Mouse (Mus musculus) small intestine, adult 2 months (tissue): ENCODE data around the gene AY358078. TPM values are rescaled to one million over a fixed set of nuclear protein-coding genes. Genes with fewer than 3 reads are reported as not detected.
"Not testable (repeated sequence)": the region's sequence is repeated elsewhere in the genome, so short reads cannot be mapped to it uniquely, and the experiment has no call there.

Experiments
- H3K27ac ChIP-seq: fragments of 200-500 bp; 2 replicates; pipeline ENCODE4 v1.5.1; 2012; ENCODE audit warnings: low read depth, low read length, control low read depth, inconsistent platforms; ENCODE audit not compliant: insufficient read depth
- H3K27me3 ChIP-seq: fragments of 200-500 bp; 2 replicates; pipeline ENCODE4 v1.6.1; 2012; ENCODE audit warnings: mild to moderate bottlenecking, moderate library complexity, low read length, inconsistent platforms; ENCODE audit not compliant: control insufficient read depth, insufficient read depth
- H3K36me3 ChIP-seq: fragments of 200-500 bp; 2 replicates; pipeline ENCODE4 v1.6.1; 2012; ENCODE audit warnings: mild to moderate bottlenecking, low read length, control low read depth, inconsistent platforms; ENCODE audit not compliant: control insufficient read depth, insufficient read depth
- H3K4me1 ChIP-seq: fragments of 200-500 bp; 2 replicates; pipeline ENCODE4 v1.6.1; 2012; ENCODE audit warnings: low read length, inconsistent platforms, mixed read lengths; ENCODE audit not compliant: control insufficient read depth, insufficient read depth, insufficient read length
- H3K4me3 ChIP-seq: fragments of 200-500 bp; 2 replicates; pipeline ENCODE4 v1.5.1; 2012; ENCODE audit warnings: low read depth, mild to moderate bottlenecking, control low read depth, inconsistent platforms, low read length, moderate library complexity
- CTCF ChIP-seq: fragments of 200-500 bp; IDR thresholded peaks from 2 replicates; pipeline ENCODE4 v1.5.1; 2012; ENCODE audit warnings: low read depth, mild to moderate bottlenecking, control low read depth, inconsistent platforms, low read length, moderate library complexity, mixed read lengths; ENCODE audit not compliant: insufficient replicate concordance, insufficient read length; ENCODE audit errors: extremely low read depth
- POLR2A ChIP-seq: fragments of 200-500 bp; IDR thresholded peaks from 2 replicates; pipeline ENCODE4 v1.6.1; 2012; ENCODE audit warnings: low read depth, mild to moderate bottlenecking, control low read depth, inconsistent platforms, low read length, moderate library complexity
- WGBS: fragments of 180-500 bp; shearing (Covaris S2); methylation state at CpG from one replicate; pipeline ENCODE4 v1.1.7; 2018; 5-methylcytosine and 5-hydroxymethylcytosine counted together
- polyA plus RNA-seq: library from polyadenylated mRNA; depleted of rRNA; stranded (reverse); fragments of >200 nt; gene quantifications from 2 replicates; pipeline ENCODE4 v1.2.3, GENCODE M21; 2012; rRNA removed

AY358078 gene
- polyA plus RNA-seq, 1 experiment = 0.13 TPM

DNA sequence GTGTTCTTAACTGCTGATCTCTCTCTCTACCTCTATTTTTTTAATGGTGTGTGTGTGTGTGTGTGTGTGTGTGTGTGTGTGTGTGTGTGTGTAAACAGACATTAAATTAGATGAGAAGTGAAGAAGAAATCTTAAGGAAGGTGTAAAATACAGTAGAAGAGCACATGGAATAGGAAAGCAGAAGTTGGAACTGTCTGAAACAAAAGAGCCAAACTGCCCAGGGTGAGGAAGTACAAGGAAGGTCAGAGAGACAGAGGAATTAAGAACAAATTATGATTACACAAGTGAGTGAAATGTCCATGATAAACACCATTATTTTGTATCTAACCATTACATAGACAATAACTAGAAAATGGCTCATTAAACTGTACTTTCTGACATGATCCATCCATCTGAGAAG is 44.0 kb downstream of the AY358078 start:
- no peak for TF ChIP-seq POLR2A
- Histone ChIP-seq H3K36me3 (no peaks in the 10 kb centered on the region), H3K27ac (no peak overlapping the region), H3K4me1 (no peaks in the 10 kb centered on the region), H3K4me3 (no peak overlapping the region), H3K27me3 (peaks cover 3% of the 10 kb centered on the region)

DNA sequence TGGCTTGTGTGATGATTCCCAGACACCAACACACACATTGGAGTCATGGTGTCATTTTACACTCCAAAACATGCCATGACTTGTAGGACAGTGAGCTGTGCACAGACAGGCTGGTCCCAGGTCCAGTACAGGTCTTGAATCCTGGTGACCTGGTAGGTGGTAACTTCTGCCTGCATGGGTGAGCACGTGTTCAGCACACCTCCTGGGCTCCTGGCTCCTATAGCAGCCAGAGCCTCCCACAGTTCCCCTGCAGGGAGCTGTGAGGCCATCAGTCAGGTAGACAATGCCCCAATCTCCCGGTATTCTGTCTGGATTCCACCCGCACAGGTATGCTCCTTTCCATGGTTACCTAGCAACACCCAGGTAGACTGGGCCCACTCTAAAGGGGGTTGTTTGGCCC is 46.7 kb downstream of the AY358078 start:
- TF ChIP-seq POLR2A = no peak
- TF ChIP-seq CTCF = no peak
- H3K36me3 ChIP-seq = no peaks in the 10 kb centered on the region
- peaks cover 3% of the 10 kb centered on the region for H3K27me3 ChIP-seq
- no peak overlapping the region for H3K27ac ChIP-seq
- WGBS = 35% methylated on average over 3 of the region's 3 CpGs
- H3K4me1 ChIP-seq = no peaks in the 10 kb centered on the region
- no peak overlapping the region for H3K4me3 ChIP-seq

DNA sequence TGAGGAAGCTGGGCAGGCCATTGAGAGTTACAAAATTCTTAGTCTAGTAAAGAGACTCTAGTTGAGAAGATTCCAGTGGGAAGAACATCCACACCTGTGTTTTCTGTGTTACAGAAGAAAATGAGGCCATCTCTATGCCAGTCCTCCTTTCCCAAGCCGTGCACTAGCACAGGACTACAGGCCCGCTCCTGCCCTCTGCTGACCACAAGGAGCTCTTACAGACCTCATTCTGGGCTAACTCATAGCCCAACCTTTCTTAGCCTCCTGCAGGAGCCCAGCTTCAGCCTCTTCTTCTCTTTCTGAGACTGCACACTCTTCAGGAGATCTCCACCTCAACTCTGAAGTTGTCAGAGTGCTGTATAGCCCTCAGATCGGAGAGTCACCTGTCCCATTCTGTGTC is 51.2 kb downstream of the AY358078 start:
- H3K27ac ChIP-seq, H3K4me3 ChIP-seq, H3K4me1 ChIP-seq, H3K36me3 ChIP-seq, H3K27me3 ChIP-seq: not testable (repeated sequence)
- WGBS = 51% methylated on average over 3 of the region's 3 CpGs

- Histone ChIP-seq H3K4me3 (no peak within 1 kb of the TSS), H3K27ac (no peak within 1 kb of the TSS), H3K4me1 (no peaks in the 10 kb centered on the region), H3K27me3 (no peaks in the 10 kb centered on the region), H3K36me3 (no peaks in the 10 kb centered on the region)
- TF ChIP-seq CTCF (no peak), POLR2A (no peak)
Measured at GRCm38 (mm10) chr14:51853399-51853798, 53.6 kb downstream of the AY358078 start, which contains the start of gene Ear6. Gene Ear6 (plus strand): TSS chr14:51853699.

- H3K27ac ChIP-seq, H3K27me3 ChIP-seq, H3K4me1 ChIP-seq, H3K4me3 ChIP-seq, H3K36me3 ChIP-seq: not testable (repeated sequence)
- 72% methylated on average over 7 of the region's 7 CpGs for WGBS
Measured at GRCm38 (mm10) chr14:51855280-51855679, 55.4 kb downstream of the AY358078 start.

DNA sequence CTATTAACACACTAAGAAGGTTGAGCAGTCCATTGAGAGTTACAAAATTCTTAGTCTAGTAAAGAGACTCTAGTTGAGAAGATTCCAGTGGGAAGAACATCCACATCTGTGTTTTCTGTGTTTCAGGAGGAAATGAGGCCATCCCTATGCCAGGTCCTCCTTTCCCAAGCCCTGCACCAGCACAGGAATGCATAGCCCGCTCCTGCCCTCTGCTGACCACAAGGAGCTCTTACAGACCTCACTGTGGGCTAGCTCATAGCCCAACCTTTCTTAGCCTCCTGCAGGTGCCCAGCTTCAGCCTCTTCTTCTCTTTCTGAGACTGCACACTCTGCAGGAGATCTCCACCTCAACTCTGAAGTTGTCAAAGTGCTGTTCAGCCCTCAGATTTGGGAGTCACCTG is 63.8 kb downstream of the AY358078 start:
- H3K27me3 ChIP-seq, H3K36me3 ChIP-seq, H3K4me3 ChIP-seq, H3K27ac ChIP-seq, H3K4me1 ChIP-seq: not testable (repeated sequence)
- WGBS = 9% methylated on average over 1 of the region's 1 CpGs

GRCm38 (mm10) chr14:51870756-51871155 is 70.9 kb downstream of the AY358078 start:
- no peaks in the 10 kb centered on the region for H3K4me1 ChIP-seq
- no peak overlapping the region for H3K27ac ChIP-seq
- WGBS = 72% methylated on average over 2 of the region's 2 CpGs
- no peaks in the 10 kb centered on the region for H3K27me3 ChIP-seq
- no peaks in the 10 kb centered on the region for H3K36me3 ChIP-seq
- TF ChIP-seq CTCF = no peak
- TF ChIP-seq POLR2A = no peak
- no peak overlapping the region for H3K4me3 ChIP-seq

- 67% methylated on average over 9 of the region's 9 CpGs for WGBS
- H3K4me3 ChIP-seq = no peak overlapping the region
- no peaks in the 10 kb centered on the region for H3K4me1 ChIP-seq
- H3K36me3 ChIP-seq = no peaks in the 10 kb centered on the region
- no peak overlapping the region for H3K27ac ChIP-seq
- TF ChIP-seq CTCF = no peak
- TF ChIP-seq POLR2A = no peak
- no peaks in the 10 kb centered on the region for H3K27me3 ChIP-seq
Measured at GRCm38 (mm10) chr14:51871741-51872140, 71.9 kb downstream of the AY358078 start.

Other genes starting within 250 kb of the AY358078 start
- gene Gm5622, start 247.3 kb upstream of the AY358078 start, polyA plus RNA-seq = not detected in 2 replicates
- gene Gm17175, start 226.0 kb upstream of the AY358078 start, polyA plus RNA-seq = not detected in 2 replicates
- gene Gm17174, start 207.9 kb upstream of the AY358078 start, polyA plus RNA-seq = not detected in 2 replicates
- not detected in 2 replicates for gene Gm17078, start 188.7 kb upstream of the AY358078 start, polyA plus RNA-seq
- gene Gm4181, start 164.4 kb upstream of the AY358078 start, polyA plus RNA-seq = not detected in 2 replicates
- gene Gm17079, start 104.6 kb upstream of the AY358078 start, polyA plus RNA-seq = not detected in 2 replicates
- not detected in 2 replicates for gene Gm5800, start 82.9 kb upstream of the AY358078 start, polyA plus RNA-seq
- gene Ang4, start 26.5 kb upstream of the AY358078 start, polyA plus RNA-seq = 46.7 and 466 TPM in 2 replicates
- 0.15 TPM in 1 of 2 replicates, not detected in the other for gene Ear6, start 53.7 kb downstream of the AY358078 start, polyA plus RNA-seq
- 11.2 and 16.9 TPM in 2 replicates for gene Mettl17, start 84.8 kb downstream of the AY358078 start, polyA plus RNA-seq
- gene Slc39a2, start 92.8 kb downstream of the AY358078 start, polyA plus RNA-seq = 0.30 and 0.61 TPM in 2 replicates
- gene Ndrg2, start 114.1 kb downstream of the AY358078 start, polyA plus RNA-seq = 23.7 and 32.9 TPM in 2 replicates
- not detected in 2 replicates for gene Tppp2, start 118.4 kb downstream of the AY358078 start, polyA plus RNA-seq
- gene Rnase13, start 122.7 kb downstream of the AY358078 start, polyA plus RNA-seq = not detected in 2 replicates
- gene Arhgef40, start 184.7 kb downstream of the AY358078 start, polyA plus RNA-seq = 12.7 and 19.1 TPM in 2 replicates
- gene Tmem253, start 215.6 kb downstream of the AY358078 start, polyA plus RNA-seq = 53.4 and 91.5 TPM in 2 replicates
- gene Zfp219, start 220.7 kb downstream of the AY358078 start, polyA plus RNA-seq = 37.9 and 72.7 TPM in 2 replicates
- gene Olfr221, start 242.4 kb downstream of the AY358078 start, polyA plus RNA-seq = not detected in 2 replicates